Mouse (Mus musculus): Measurements from ENCODE around the gene Smok3c. TPM values are rescaled to one million over a fixed set of nuclear protein-coding genes. Genes with fewer than 3 reads are reported as not detected.
A peak's percentile ranks its signal among the peaks of the same experiment; 100 is the strongest.
"Not testable (repeated sequence)": the region's sequence is repeated elsewhere in the genome, so short reads cannot be mapped to it uniquely, and the experiment has no call there.

Gene Smok3c
- polyA plus RNA-seq, 1 experiment from 2014 or later = not detected

DNA sequence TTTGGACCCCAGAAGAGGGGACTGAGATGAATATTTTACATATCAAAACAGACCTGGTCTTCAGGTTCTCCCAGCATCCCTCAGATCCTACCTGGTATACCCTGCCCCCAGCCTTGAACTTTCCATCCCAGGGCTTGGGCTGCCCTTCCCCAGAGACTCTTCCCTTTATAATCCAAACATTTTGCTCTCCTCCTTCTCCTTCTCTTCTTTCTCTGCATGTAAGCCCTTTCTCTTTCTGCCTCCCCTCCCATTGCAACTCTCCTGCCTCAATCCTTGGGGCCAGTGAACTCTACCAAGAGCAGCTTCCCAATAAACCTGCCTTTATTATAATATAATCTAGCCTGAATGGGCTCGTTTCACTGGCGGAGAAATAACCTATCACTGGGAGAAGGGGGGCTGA is 30.9 kb downstream of the Smok3c start:
- H3K4me3 ChIP-seq = no peak overlapping the region
- WGBS = 97% methylated on average over 2 of the region's 2 CpGs
- peaks cover 18% of the 10 kb centered on the region for H3K4me1 ChIP-seq
- H3K36me3 ChIP-seq (replicated peaks) = peaks cover 23% of the 10 kb centered on the region
- no peak overlapping the region for H3K27ac ChIP-seq
- H3K9me3 ChIP-seq = no peaks in the 10 kb centered on the region
- no peaks in the 10 kb centered on the region for H3K27me3 ChIP-seq (ENCODE audit: poor library complexity, severe bottlenecking)
- no peak for DNase-seq (ENCODE audit: extremely low spot score, low spot score)

DNA sequence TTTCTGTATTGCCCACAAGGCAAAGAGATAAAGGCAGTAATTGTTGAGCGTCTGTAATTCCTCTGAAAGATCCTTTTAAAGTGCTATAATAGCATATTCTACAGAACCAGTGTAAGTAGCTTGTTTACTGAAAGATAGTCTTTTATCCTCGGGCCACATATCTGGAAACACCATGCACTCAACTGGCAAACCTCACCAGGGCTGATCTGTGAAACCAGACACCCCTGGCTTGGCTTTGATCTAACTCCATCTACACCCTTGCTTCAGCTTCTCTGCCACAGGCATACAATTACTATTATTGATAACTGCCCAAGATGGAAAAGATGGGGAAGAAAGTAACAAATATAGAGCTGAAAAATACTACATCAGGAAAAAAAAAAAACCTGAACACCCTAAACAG is 31.5 kb downstream of the Smok3c start:
- Histone ChIP-seq H3K27ac (peak overlapping the region; percentile 98), H3K9me3 (no peaks in the 10 kb centered on the region), H3K36me3 (replicated peaks) (peaks cover 29% of the 10 kb centered on the region), H3K27me3 (ENCODE audit: poor library complexity, severe bottlenecking) (no peaks in the 10 kb centered on the region), H3K4me3 (peak overlapping the region; percentile 95), H3K4me1 (peaks cover 18% of the 10 kb centered on the region)
- no peak for DNase-seq (ENCODE audit: extremely low spot score, low spot score)
- WGBS = 83% methylated on average over 2 of the region's 2 CpGs

DNA sequence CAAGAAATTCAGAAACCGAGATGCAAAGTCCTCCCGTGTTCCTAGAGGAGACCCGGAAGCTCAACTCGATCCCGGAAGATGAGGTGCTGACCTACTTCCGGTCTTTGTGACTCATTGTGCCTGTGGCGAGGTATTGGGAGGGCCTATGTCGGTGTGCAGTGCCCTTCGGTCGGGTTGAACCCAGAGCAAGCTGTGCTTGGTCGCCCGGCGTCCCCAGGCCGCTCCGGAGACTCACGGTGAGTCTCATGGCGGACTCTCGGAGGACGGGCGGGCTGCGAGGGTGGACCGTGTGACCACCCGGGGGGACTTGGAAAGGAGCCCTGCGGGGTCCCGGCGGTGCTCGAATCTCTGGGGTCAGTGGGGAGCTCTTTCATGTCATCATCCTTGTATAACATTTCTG is 32.0 kb downstream of the Smok3c start, which contains the start of gene Zkscan1:
Zkscan1 (plus strand) TSS at position 89 of the 400 bp plus-strand sequence.
- Histone ChIP-seq H3K36me3 (replicated peaks) (peaks cover 29% of the 10 kb centered on the region), H3K4me3 (peak within 1 kb of the TSS; percentile 95), H3K9me3 (no peaks in the 10 kb centered on the region), H3K27ac (peak within 1 kb of the TSS; percentile 98), H3K27me3 (ENCODE audit: poor library complexity, severe bottlenecking) (no peaks in the 10 kb centered on the region), H3K4me1 (peaks cover 18% of the 10 kb centered on the region)
- WGBS = 0% methylated on average over 27 of the region's 27 CpGs
- peak; percentile 86 for DNase-seq (ENCODE audit: extremely low spot score, low spot score)

DNA sequence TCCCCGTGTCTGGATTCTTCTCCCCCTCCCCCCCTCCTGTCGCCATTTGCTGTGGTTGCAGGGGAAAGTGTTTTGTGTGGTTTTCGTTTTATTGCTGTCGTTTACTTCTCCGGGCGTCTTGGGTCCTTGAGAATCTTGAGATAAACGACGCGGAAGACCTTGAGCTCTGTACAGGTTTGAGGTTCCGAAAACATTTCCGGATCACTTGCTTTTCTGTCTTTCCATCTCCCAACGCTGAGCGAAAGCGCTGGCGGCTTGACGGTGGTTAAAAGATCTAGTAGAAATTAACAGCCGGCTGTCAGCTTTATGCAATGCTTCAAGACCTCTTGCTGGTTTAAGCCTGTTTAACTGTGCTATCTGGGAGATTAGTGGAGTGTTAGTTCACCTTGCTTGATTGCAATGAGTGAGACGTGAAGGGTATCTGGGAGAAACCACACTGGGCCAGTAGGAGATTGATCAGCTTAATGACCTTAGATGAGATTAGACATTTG is 32.5 kb downstream of the Smok3c start:
- Histone ChIP-seq H3K27me3 (ENCODE audit: poor library complexity, severe bottlenecking) (no peaks in the 10 kb centered on the region), H3K36me3 (replicated peaks) (peaks cover 29% of the 10 kb centered on the region), H3K4me1 (peaks cover 18% of the 10 kb centered on the region), H3K4me3 (peak overlapping the region; percentile 95), H3K27ac (peak overlapping the region; percentile 98), H3K9me3 (no peaks in the 10 kb centered on the region)
- WGBS = under 1% methylated on average over 18 of the region's 18 CpGs
- DNase-seq (ENCODE audit: extremely low spot score, low spot score) = peak; percentile 27

DNA sequence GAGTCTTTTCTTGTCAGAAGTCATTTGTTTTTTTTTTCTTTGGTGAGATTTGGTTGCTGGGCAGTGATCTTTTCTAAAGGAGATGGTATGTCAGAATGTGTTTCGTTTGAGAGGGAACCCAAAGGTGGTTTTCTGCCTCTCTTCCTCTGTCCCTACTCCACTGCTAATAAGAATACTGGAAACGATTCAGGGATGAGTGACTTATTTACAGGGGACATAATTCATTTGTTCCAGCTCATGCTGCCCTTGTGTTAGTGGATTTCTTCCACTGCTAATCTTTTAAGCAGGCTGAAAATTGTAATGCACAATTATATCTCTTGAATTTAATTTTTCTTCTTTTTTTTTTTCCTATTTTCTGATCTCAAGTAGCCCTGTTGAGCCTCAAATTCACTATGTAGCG is 33.8 kb downstream of the Smok3c start:
- no peak overlapping the region for H3K27ac ChIP-seq
- DNase-seq (ENCODE audit: extremely low spot score, low spot score) = no peak
- peaks cover 18% of the 10 kb centered on the region for H3K4me1 ChIP-seq
- peak overlapping the region; percentile 95 for H3K4me3 ChIP-seq
- 94% methylated on average over 3 of the region's 3 CpGs for WGBS
- no peaks in the 10 kb centered on the region for H3K9me3 ChIP-seq
- no peaks in the 10 kb centered on the region for H3K27me3 ChIP-seq (ENCODE audit: poor library complexity, severe bottlenecking)
- peaks cover 29% of the 10 kb centered on the region for H3K36me3 ChIP-seq (replicated peaks)

DNA sequence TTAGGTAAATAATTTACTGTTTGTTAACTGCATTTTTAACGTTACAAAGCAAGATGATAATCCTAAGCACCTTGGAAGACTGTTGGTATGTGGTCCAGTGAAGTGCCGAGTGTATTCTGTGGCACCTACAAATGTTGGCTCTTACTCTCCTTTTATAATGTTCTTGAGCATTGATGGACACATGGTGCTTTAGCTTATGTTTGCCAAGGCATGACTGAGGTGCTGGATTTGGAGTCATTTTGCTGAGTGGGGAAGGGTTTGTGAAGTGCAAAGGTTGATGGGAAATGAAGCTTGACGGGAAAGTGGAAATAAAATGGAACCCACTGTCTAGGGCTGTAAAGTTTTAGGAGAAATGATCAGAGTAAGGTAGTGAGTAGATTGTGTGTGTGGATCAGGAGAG is 35.4 kb downstream of the Smok3c start:
- H3K9me3 ChIP-seq = no peaks in the 10 kb centered on the region
- WGBS = 91% methylated on average over 3 of the region's 3 CpGs
- peaks cover 39% of the 10 kb centered on the region for H3K36me3 ChIP-seq (replicated peaks)
- no peak overlapping the region for H3K27ac ChIP-seq
- H3K27me3 ChIP-seq (ENCODE audit: poor library complexity, severe bottlenecking) = no peaks in the 10 kb centered on the region
- peaks cover 18% of the 10 kb centered on the region for H3K4me1 ChIP-seq
- no peak for DNase-seq (ENCODE audit: extremely low spot score, low spot score)
- H3K4me3 ChIP-seq = no peak overlapping the region

DNA sequence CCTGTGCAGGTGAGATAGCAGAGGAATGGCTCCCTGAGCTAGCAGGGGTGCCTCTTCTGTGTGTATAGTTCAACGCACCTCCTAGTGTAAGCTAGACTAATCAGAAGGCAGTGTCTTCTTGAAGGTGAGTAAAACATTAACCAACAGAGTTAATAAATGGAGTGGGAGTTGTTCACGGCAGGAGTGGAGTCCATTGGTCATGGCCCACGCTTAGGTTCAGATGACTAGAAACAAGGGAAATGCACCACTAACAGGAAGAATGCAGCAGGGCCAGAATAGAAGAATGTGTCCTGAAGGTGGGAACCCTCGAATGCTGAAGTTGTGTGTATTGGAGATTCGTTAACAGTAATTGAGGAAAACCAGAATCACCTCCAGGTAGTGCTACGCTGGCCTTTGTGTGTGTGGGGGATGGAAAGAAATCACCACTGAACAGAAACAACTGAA is 36.1 kb downstream of the Smok3c start:
- peaks cover 47% of the 10 kb centered on the region for H3K36me3 ChIP-seq (replicated peaks)
- H3K27ac ChIP-seq = no peak overlapping the region
- no peak for DNase-seq (ENCODE audit: extremely low spot score, low spot score)
- H3K9me3 ChIP-seq = no peaks in the 10 kb centered on the region
- H3K4me3 ChIP-seq = no peak overlapping the region
- H3K4me1 ChIP-seq = peaks cover 18% of the 10 kb centered on the region
- H3K27me3 ChIP-seq (ENCODE audit: poor library complexity, severe bottlenecking) = no peaks in the 10 kb centered on the region
- WGBS = 90% methylated on average over 6 of the region's 6 CpGs

DNA sequence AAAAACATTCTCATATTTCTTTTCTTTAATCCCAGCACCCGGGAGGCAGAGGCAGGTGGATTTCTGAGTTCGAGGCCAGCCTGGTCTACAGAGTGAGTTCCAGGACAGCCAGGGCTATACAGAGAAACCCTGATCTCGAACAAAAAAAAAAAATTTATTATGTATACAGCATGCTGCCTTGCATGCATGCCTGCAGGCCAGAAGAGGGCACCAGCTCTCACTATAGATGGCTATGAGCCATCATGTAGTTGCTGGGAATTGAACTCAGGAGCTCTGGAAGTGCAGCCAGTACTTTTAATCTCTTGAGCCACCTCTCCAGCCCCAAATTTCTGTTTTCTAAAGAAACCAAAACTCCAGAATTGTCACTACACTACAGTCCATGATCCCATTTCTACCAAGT is 37.3 kb downstream of the Smok3c start:
- 88% methylated on average over 3 of the region's 3 CpGs for WGBS
- H3K36me3 ChIP-seq (replicated peaks) = peaks cover 58% of the 10 kb centered on the region
- H3K9me3 ChIP-seq = no peaks in the 10 kb centered on the region
- H3K27me3 ChIP-seq (ENCODE audit: poor library complexity, severe bottlenecking) = no peaks in the 10 kb centered on the region
- no peak overlapping the region for H3K4me3 ChIP-seq
- no peak overlapping the region for H3K27ac ChIP-seq
- no peak for DNase-seq (ENCODE audit: extremely low spot score, low spot score)
- H3K4me1 ChIP-seq = peaks cover 15% of the 10 kb centered on the region

DNA sequence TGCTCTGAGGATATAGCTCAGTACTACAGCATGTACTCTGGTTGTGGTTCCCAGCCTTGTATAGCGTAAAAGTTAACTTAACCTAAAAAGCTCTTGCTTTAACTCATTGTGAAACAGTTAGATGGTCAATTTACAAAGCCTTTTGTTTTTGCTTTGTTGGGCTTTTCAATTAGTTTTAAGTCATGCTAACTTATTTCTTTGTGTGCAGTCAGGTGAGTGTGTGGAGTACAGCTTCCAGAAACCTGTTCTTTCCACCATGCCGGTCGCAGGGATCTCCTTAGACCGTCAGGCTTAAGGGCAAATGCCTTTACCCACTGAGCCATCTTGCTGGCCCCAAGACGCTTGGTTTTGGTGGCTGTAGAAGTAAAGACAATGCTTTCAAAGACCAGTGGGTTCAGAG is 37.7 kb downstream of the Smok3c start:
- H3K27ac ChIP-seq = no peak overlapping the region
- no peaks in the 10 kb centered on the region for H3K9me3 ChIP-seq
- H3K4me1 ChIP-seq = peaks cover 15% of the 10 kb centered on the region
- H3K36me3 ChIP-seq (replicated peaks) = peaks cover 63% of the 10 kb centered on the region
- DNase-seq (ENCODE audit: extremely low spot score, low spot score) = no peak
- H3K27me3 ChIP-seq (ENCODE audit: poor library complexity, severe bottlenecking) = no peaks in the 10 kb centered on the region
- H3K4me3 ChIP-seq = no peak overlapping the region
- 95% methylated on average over 5 of the region's 5 CpGs for WGBS

DNA sequence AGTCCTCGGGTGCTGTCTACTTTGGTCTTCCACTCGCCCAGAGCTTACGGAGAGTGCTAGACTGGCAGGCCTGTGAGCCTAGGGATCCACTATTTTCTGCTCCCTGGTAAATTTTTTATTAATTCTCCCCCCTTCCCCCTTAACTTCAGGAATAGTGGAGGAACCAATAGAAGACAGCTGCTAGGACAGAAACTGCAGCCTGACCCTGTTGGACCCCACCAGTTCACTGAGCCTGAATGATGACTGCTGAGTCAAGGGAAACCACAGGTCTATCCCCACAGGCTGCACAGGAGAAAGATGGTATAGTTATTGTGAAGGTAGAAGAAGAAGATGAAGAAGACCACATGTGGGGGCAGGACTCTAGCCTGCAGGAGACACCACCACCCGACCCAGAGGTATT is 39.8 kb downstream of the Smok3c start:
- 91% methylated on average over 4 of the region's 4 CpGs for WGBS
- DNase-seq (ENCODE audit: extremely low spot score, low spot score) = no peak
- Histone ChIP-seq H3K27me3 (ENCODE audit: poor library complexity, severe bottlenecking) (no peaks in the 10 kb centered on the region), H3K36me3 (replicated peaks) (peaks cover 72% of the 10 kb centered on the region), H3K9me3 (no peaks in the 10 kb centered on the region), H3K4me3 (no peak overlapping the region), H3K27ac (no peak overlapping the region), H3K4me1 (0 out of 2 replicates have a peak, but pooled peaks cover 3% of the 10 kb centered on the region)

DNA sequence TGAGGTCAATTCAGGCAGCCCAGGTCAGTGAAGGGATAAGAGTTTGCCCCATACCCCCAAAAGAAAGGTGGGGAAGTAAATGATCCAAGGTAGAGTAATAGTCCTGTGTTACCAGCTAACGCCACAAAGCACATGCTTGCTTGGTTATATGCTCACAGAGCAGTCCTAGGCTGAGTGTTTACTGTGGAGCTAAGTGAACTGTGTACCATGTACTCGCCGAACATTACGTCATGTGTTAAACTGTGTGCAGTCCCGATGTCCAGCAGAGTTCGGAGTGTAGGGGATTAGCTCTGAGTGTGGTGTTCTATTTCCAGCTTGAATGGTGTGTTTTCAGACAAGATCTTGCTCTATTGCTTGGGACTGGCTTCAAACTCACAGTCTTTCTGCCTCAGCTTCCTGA is 41.5 kb downstream of the Smok3c start:
- H3K9me3 ChIP-seq = no peaks in the 10 kb centered on the region
- no peak overlapping the region for H3K27ac ChIP-seq
- H3K4me3 ChIP-seq = no peak overlapping the region
- no peaks in the 10 kb centered on the region for H3K27me3 ChIP-seq (ENCODE audit: poor library complexity, severe bottlenecking)
- H3K36me3 ChIP-seq (replicated peaks) = peaks cover 72% of the 10 kb centered on the region
- no peaks in the 10 kb centered on the region for H3K4me1 ChIP-seq
- DNase-seq (ENCODE audit: extremely low spot score, low spot score) = no peak
- WGBS = 94% methylated on average over 6 of the region's 6 CpGs

DNA sequence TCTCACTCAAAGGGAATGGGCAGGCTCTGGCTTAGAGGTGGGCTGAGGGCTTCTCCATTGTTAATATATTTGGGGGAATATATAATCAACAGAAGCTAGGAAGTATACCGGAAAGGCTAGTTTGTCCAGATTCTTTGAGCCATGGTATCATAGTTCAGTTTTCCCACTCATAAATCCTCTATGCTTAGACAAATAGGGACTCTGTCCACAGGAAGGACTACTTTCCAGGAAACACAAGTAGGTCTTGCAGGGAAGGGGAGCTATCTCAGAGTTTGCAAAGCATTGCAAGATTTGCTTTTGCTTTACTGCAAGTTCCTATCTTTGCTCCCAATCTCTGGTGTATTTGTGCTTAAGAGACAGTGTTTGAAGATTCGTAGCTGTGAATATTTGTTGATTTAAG is 52.0 kb downstream of the Smok3c start:
- Histone ChIP-seq H3K4me1 (peaks cover 13% of the 10 kb centered on the region), H3K36me3 (replicated peaks) (peaks cover 55% of the 10 kb centered on the region), H3K27me3 (ENCODE audit: poor library complexity, severe bottlenecking) (no peaks in the 10 kb centered on the region), H3K27ac (no peak overlapping the region), H3K9me3 (no peaks in the 10 kb centered on the region), H3K4me3 (no peak overlapping the region)
- WGBS = 93% methylated on average over 2 of the region's 2 CpGs
- DNase-seq (ENCODE audit: extremely low spot score, low spot score) = no peak

DNA sequence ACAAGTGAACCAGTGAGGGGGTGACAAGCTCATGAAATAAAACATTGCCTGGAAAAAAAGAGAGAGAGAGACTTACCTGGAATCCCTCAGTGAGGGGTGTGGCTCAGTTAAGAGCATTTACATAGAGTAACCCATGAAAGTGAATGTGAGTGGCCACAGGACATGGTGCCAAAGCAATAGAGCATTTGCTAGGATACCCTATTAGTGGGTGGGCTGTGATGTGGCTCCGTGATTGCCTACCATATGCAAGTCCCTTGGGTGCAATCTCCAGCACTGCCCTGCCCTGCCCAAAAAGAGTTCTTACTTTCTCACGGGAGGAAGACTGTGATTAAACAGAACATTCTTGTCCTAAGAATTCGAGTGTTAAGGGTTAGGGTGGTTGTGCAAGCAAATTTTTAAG is 54.1 kb downstream of the Smok3c start:
- 76% methylated on average over 3 of the region's 3 CpGs for WGBS

DNA sequence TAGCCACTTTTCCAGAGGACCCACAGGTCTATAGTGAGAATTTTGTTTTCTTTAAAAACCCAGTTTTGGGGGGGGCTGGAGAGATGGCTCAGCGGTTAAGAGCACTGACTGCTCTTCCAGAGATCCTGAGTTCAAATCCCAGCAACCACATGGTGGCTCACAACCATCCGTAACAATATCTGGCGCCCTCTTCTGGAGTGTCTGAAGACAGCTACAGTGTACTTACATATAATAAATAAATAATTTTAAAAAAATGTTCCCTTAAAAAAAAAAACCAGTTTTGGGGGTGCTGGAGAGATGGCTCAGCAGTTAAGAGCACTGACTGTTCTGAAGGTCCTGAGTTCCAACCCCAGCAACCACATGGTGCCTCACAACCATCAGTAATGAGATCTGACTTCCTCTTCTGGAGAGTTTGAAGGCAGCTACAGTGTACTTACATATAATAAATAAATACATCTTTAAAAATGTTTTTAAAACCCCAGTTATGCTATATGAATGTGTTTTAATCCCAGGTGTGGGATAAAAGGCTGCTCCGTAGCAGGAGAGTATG is 56.9 kb downstream of the Smok3c start:
- not testable (repeated sequence) for H3K27me3 ChIP-seq (ENCODE audit: poor library complexity, severe bottlenecking); H3K4me3 ChIP-seq; DNase-seq (ENCODE audit: extremely low spot score, low spot score); H3K36me3 ChIP-seq (replicated peaks); H3K9me3 ChIP-seq; H3K27ac ChIP-seq
- peaks cover 13% of the 10 kb centered on the region for H3K4me1 ChIP-seq
- WGBS = 64% methylated on average over 4 of the region's 4 CpGs

More for the DNA sequence above, 54.1 kb downstream of the Smok3c start:
- Histone ChIP-seq H3K27me3 (ENCODE audit: poor library complexity, severe bottlenecking) (no peaks in the 10 kb centered on the region), H3K9me3 (no peaks in the 10 kb centered on the region), H3K4me3 (no peak overlapping the region), H3K4me1 (peaks cover 13% of the 10 kb centered on the region), H3K27ac (no peak overlapping the region), H3K36me3 (replicated peaks) (peaks cover 34% of the 10 kb centered on the region)
- DNase-seq (ENCODE audit: extremely low spot score, low spot score) = no peak
